Mouse (Mus musculus) liver, adult 2 months (tissue): ENCODE measurements at regions not wholly inside any gene's neighbourhood (a gene's known extent, or its start where the extent isn't known, plus 50 kb on each side); places are given as distances from the start of the nearest gene placed in this dataset.

Experiments used
- CTCF ChIP-seq: fragments of 200-500 bp; IDR thresholded peaks from 2 replicates; pipeline ENCODE4 v1.5.1; 2011; ENCODE audit warnings: low read depth, low read length, control low read depth
- POLR2A ChIP-seq: fragments of 200-500 bp; IDR thresholded peaks from 2 replicates; pipeline ENCODE4 v1.6.1; 2011; ENCODE audit warnings: low read length, control low read depth; ENCODE audit not compliant: insufficient read depth; ENCODE audit errors: extremely low read depth

- TF ChIP-seq POLR2A (no peak), CTCF (no peak)
Observed at GRCm38 (mm10) chr14:114965941-114966340, 126.1 kb upstream of the Gpc5 start.
